Mouse (Mus musculus): Measurements from ENCODE around the gene Iqub. TPM values are rescaled to one million over a fixed set of nuclear protein-coding genes. Genes with fewer than 3 reads are reported as not detected.

The Iqub gene
- polyA plus RNA-seq, 1 experiment: 0.97 TPM

- 50% methylated on average over 3 of the region's 3 CpGs for WGBS
- DNase-seq: no peak
- Histone ChIP-seq H3K27me3 (ENCODE audit: control insufficient read depth, insufficient read depth, low read length) (no peaks in the 10 kb centered on the region), H3K4me1 (ENCODE audit: control insufficient read depth, insufficient read depth, low read length) (no peaks in the 10 kb centered on the region), H3K27ac (ENCODE audit: insufficient read depth, low read length) (no peak overlapping the region), H3K4me3 (replicated peaks; ENCODE audit: insufficient read depth, low read depth, low read length) (no peak overlapping the region)
- no peak for TF ChIP-seq POLR2A (IDR thresholded peaks at IDR 0.05; ENCODE audit: borderline replicate concordance, insufficient read depth, low read length)
- TF ChIP-seq CTCF (IDR thresholded peaks at IDR 0.05; ENCODE audit: borderline replicate concordance, insufficient read depth, low read depth, low read length): no peak
Observed at GRCm38 (mm10) chr6:24407743-24408142, 107.1 kb downstream of the Iqub start.

GRCm38 (mm10) chr6:24397237-24397647 lies 117.6 kb downstream of the Iqub start:
- WGBS: 19% methylated on average over 4 of the region's 4 CpGs
- H3K4me1 ChIP-seq (ENCODE audit: control insufficient read depth, insufficient read depth, low read length): peaks cover 5% of the 10 kb centered on the region; the same call in 1 of the 2 replicates
- TF ChIP-seq CTCF (IDR thresholded peaks at IDR 0.05; ENCODE audit: borderline replicate concordance, insufficient read depth, low read depth, low read length) (no peak), POLR2A (IDR thresholded peaks at IDR 0.05; ENCODE audit: borderline replicate concordance, insufficient read depth, low read length) (no peak)
- H3K27me3 ChIP-seq (ENCODE audit: control insufficient read depth, insufficient read depth, low read length): no peaks in the 10 kb centered on the region
- peak; percentile 36 to 63 for DNase-seq
- H3K4me3 ChIP-seq (replicated peaks; ENCODE audit: insufficient read depth, low read depth, low read length): no peak overlapping the region
- no peak overlapping the region for H3K27ac ChIP-seq (ENCODE audit: insufficient read depth, low read length)

Other genes starting within 250 kb of the Iqub start
- 115 and 146 TPM in 2 replicates for gene Ndufa5, start 12.9 kb upstream of the Iqub start, polyA plus RNA-seq (2012; rRNA removed)
- 0.05 and 0.10 TPM in 2 replicates for gene Asb15, start 13.1 kb upstream of the Iqub start, polyA plus RNA-seq (2012; rRNA removed)
- gene Lmod2, start 82.7 kb upstream of the Iqub start, polyA plus RNA-seq (2012; rRNA removed): 0.05 and 0.06 TPM in 2 replicates
- 46.8 and 48.7 TPM in 2 replicates for gene Wasl, start 149.9 kb upstream of the Iqub start, polyA plus RNA-seq (2012; rRNA removed)
- gene Hyal6, start 218.2 kb upstream of the Iqub start, polyA plus RNA-seq (2012; rRNA removed): 0.03 TPM in 1 of 2 replicates, not detected in the other
- not detected in 2 replicates for gene Hyal4, start 233.3 kb upstream of the Iqub start, polyA plus RNA-seq (2012; rRNA removed)